Mouse (Mus musculus) adipocyte (in vitro differentiated cells): Measurements from ENCODE around the gene Tmem233.

Experiments
- DNase-seq: peaks from one replicate; pipeline ENCODE4 v3.0.0-alpha.2; 2016; ENCODE audit warnings: low spot score

Tmem233 gene

GRCm38 (mm10) chr5:116004271-116004670 is 78.8 kb downstream of the Tmem233 start:
- no peak for DNase-seq

DNA sequence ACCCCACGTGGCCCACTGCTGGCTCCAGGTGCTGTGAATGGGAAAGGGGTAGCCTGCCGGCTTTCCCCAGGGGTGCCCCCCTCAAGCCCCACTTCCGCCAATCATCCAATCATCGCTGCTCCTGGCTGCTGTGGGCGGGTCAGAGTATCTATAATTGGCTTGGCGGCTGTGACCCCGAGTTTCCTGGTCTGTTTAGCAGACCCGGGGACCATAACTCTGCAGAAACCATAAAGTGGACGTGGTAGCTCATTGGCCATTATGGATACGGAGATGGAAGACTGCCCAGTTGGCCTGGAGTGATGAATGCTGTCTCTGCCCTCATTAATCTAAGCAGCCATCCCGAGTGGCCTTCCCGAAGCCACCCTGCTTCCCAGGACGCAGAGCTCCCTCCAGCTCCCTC is 79.2 kb downstream of the Tmem233 start:
- no peak for DNase-seq

DNA sequence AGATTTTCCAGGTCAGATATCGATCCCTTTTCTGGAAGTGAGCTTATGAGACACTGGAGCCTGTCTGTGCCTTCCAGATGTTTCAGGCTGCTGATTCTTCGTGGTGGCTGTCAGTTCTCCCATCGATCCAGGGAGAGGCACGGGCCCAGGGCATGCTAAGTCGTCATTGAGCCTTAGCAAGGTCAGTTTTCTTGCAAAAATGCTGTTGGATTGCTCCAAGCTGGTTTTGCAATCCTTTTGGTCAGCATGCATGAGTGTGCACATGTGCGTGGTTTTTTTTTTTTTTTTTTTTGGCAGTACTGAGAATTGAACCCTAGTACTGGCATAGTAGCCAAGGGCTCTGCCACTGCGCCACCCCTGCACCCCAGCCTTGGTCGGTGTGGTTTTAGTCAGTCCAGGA is 79.9 kb downstream of the Tmem233 start:
- DNase-seq, result no peak

DNA sequence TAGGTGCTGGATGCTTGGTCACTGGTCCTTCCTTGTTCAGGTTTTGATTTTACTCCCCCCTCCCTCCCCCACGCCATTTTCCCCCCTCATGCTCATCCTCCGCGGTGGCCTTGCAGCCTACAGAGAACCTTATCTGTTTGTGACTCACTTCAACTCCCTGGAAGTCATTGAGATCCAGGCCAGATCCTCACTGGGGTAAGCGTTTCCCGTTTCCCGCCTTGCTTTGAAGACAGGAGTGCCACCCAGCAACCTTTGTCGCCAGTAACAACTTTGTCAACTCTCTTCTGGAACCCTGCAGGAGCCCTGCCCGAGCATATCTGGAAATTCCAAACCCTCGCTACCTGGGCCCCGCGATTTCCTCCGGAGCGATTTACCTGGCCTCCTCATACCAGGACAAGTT is 85.7 kb downstream of the Tmem233 start:
- DNase-seq, result no peak

- DNase-seq, result no peak
Measured at GRCm38 (mm10) chr5:115994101-115994500, 88.9 kb downstream of the Tmem233 start.

GRCm38 (mm10) chr5:115991717-115992116 is 91.3 kb downstream of the Tmem233 start:
- no peak for DNase-seq
